Comparison of ENCODE assay signal across 18 mouse cellular contexts in genomic region chr10:86060267-86060666, GRCm38 (mm10). TPM values are rescaled to one million over a fixed set of nuclear protein-coding genes. Genes with fewer than 3 reads are reported as not detected.
"Had no signal": no experiment of that assay in that cellular context is flagged by ENCODE, and none has a peak within 500 bp of the region (broad histone marks: within the 10 kb centered on the region; RNA-seq: fewer than 3 reads in every experiment).

No protein-coding gene starts in this region.

- H3K27me3 ChIP-seq: kidney, embryonic 15.5 days; limb, embryonic 12.5 days; liver, embryonic 13.5 days; lung, embryonic 15.5 days; midbrain, embryonic 12.5 days had no signal

- H3K4me1 ChIP-seq: liver, embryonic 13.5 days; midbrain, embryonic 12.5 days had no signal

- H3K4me2 ChIP-seq: kidney, embryonic 15.5 days; limb, embryonic 12.5 days; liver, embryonic 13.5 days; lung, embryonic 15.5 days; midbrain, embryonic 12.5 days had no signal

- ATAC-seq: liver, postnatal 0 days; midbrain, embryonic 16.5 days had no signal

- H3K9ac ChIP-seq: kidney, embryonic 15.5 days; limb, embryonic 12.5 days; liver, embryonic 13.5 days; liver, postnatal 0 days; lung, embryonic 15.5 days; midbrain, embryonic 12.5 days had no signal

- H3K9me3 ChIP-seq: liver, embryonic 13.5 days; midbrain, embryonic 12.5 days had no signal

- H3K27ac ChIP-seq: left cerebral cortex, adult 2 months; limb, embryonic 12.5 days; liver, embryonic 13.5 days; lung, embryonic 15.5 days; macrophage; midbrain, embryonic 12.5 days; stomach, postnatal 0 days had no signal

- H3K36me3 ChIP-seq: limb, embryonic 12.5 days; lung, embryonic 15.5 days had no signal

- H3K4me3 ChIP-seq: kidney, embryonic 15.5 days; left cerebral cortex, adult 2 months; limb, embryonic 12.5 days; liver, embryonic 13.5 days; lung, embryonic 15.5 days; midbrain, embryonic 12.5 days had no signal

- DNase-seq: kidney, adult 2 months; kidney, postnatal 4 days; liver; liver, embryonic 13.5 days; liver, postnatal 0 days; lung, postnatal 14 days; thymus, postnatal 4 days had no signal

RNA-seq across cellular contexts. Expression of gene Bpifc, which starts 48.6 kb away (rescaled TPM):
- total RNA-seq: layer of hippocampus, postnatal 14 days; megakaryocyte-erythroid progenitor cell, adult 5-6 weeks; neutrophil, adult 5-6 weeks had no signal
- polyA plus RNA-seq: liver, embryonic 13.5 days; liver, postnatal 0 days; macrophage; midbrain, embryonic 12.5 days; midbrain, embryonic 16.5 days had no signal
